Mouse (Mus musculus) lung, embryonic 16.5 days (tissue): Measurements from ENCODE around the gene Nedd4. TPM values are rescaled to one million over a fixed set of nuclear protein-coding genes. Genes with fewer than 3 reads are reported as not detected.

ENCODE experiments used
- ATAC-seq: fragments of 200-750 bp; cut with Nextera tagmentation; 2 replicates; pipeline ENCODE4 v1.8.0; 2017; ENCODE audit warnings: low read depth, mild to moderate bottlenecking, moderate library complexity
- H3K27ac ChIP-seq: fragments of 300-500 bp; sonication (generic); 2 replicates; pipeline ENCODE4 v1.5.1; 2014; ENCODE audit warnings: mild to moderate bottlenecking, control low read depth, low read length
- H3K27me3 ChIP-seq: fragments of 300-500 bp; sonication (generic); 2 replicates; pipeline ENCODE4 v1.6.1; 2014; ENCODE audit warnings: low read depth, low read length, mixed read lengths; ENCODE audit not compliant: control insufficient read depth, insufficient read depth
- H3K36me3 ChIP-seq: fragments of 300-500 bp; sonication (generic); 2 replicates; pipeline ENCODE4 v1.6.1; 2014; ENCODE audit warnings: low read length; ENCODE audit not compliant: control insufficient read depth, insufficient read depth
- H3K4me1 ChIP-seq: fragments of 300-500 bp; sonication (generic); replicated peaks from 2 replicates; pipeline ENCODE4 v1.6.1; 2014; ENCODE audit warnings: low read length, mixed read lengths; ENCODE audit not compliant: control insufficient read depth, insufficient read depth
- H3K4me2 ChIP-seq: fragments of 300-500 bp; sonication (generic); 2 replicates; pipeline ENCODE4 v1.6.1; 2014; ENCODE audit warnings: low read depth, low read length, control low read depth
- H3K4me3 ChIP-seq: fragments of 300-500 bp; sonication (generic); 2 replicates; pipeline ENCODE4 v1.5.1; 2014; ENCODE audit warnings: mild to moderate bottlenecking, low read length, control low read depth
- H3K9ac ChIP-seq: fragments of 300-500 bp; sonication (generic); 2 replicates; pipeline ENCODE4 v1.6.1; 2014; ENCODE audit warnings: low read length, control low read depth
- H3K9me3 ChIP-seq: fragments of 300-500 bp; sonication (generic); 2 replicates; pipeline ENCODE4 v1.6.1; 2016; ENCODE audit warnings: low read length; ENCODE audit not compliant: control insufficient read depth
- WGBS: fragments of 180-500 bp; shearing (Covaris S2); extraction: QIAGEN DNeasy Blood & Tissue Kit; methylation state at CpG from one replicate; pipeline ENCODE4 v1.1.7; 2014; 5-methylcytosine and 5-hydroxymethylcytosine counted together
- polyA plus RNA-seq: library from polyadenylated mRNA; unstranded; fragments of >200 nt; fragmentation: Nextera tagmentation; extraction: Ambion mirVana; gene quantifications from 2 replicates; pipeline ENCODE4 v1.2.1, GENCODE M21; 2015

The Nedd4 gene
- polyA plus RNA-seq = 644 and 678 TPM in 2 replicates

DNA sequence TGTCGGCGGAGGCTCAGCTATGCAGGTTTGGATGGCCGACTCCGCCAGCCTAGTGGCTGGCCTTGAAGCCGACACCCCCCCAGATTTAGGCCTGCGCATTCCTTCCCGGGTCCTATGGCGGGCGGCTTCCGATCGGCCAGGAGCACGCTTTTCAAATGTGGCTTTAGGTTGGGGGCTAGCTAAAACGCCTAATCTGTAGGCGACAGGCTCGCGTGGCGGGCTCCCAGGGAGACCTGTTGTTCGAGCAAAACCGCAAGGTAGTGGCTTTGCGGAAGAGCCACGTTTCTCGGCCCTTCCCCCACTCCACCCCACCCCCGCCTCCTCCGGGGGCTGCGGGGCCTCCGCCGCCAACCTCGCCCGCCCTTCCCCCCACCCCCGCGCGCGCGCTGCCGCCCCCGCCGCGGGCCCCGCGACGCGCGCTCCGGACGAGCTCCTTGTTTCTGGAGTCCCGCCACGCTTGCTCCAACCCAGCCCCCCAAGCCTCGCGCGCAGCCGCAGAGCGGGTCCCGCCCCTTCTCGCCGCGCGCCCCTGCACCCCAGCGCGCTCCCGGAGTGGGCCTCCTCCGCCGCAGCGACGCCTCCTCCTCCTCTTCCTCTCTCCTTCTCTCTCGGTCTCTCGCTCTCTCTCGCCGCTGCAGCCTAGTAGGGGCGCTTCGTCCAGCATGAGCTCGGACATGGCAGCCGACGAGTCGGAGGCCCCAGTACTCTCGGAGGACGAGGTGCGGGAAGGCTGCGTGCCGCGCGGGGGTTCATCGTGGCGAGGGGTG, at the start of gene Nedd4:
Gene Nedd4 (plus strand): TSS at position 452 of the 767 bp plus-strand sequence.
- peak within 1 kb of the TSS; percentile 100 for H3K9ac ChIP-seq
- H3K4me3 ChIP-seq = peak within 1 kb of the TSS; percentile 93
- no peaks in the 10 kb centered on the region for H3K9me3 ChIP-seq
- peak within 1 kb of the TSS; percentile 77 for H3K4me2 ChIP-seq
- H3K4me1 ChIP-seq = peaks cover 30% of the 10 kb centered on the region
- peak; percentile 91 for ATAC-seq
- WGBS = under 1% methylated on average over 61 of the region's 83 CpGs
- H3K36me3 ChIP-seq = peaks cover 8% of the 10 kb centered on the region
- peak within 1 kb of the TSS; percentile 100 for H3K27ac ChIP-seq
- H3K27me3 ChIP-seq = no peaks in the 10 kb centered on the region

GRCm38 (mm10) chr9:72613884-72614283, 48.3 kb upstream of the Nedd4 start:
- H3K27me3 ChIP-seq = no peaks in the 10 kb centered on the region
- H3K27ac ChIP-seq = no peak overlapping the region
- ATAC-seq = no peak
- H3K4me3 ChIP-seq = no peak overlapping the region
- no peaks in the 10 kb centered on the region for H3K9me3 ChIP-seq
- H3K36me3 ChIP-seq = peaks cover 23% of the 10 kb centered on the region
- H3K4me1 ChIP-seq = peaks cover 4% of the 10 kb centered on the region
- H3K9ac ChIP-seq = no peak overlapping the region
- no peak overlapping the region for H3K4me2 ChIP-seq
- WGBS = 65% methylated on average over 2 of the region's 2 CpGs

DNA sequence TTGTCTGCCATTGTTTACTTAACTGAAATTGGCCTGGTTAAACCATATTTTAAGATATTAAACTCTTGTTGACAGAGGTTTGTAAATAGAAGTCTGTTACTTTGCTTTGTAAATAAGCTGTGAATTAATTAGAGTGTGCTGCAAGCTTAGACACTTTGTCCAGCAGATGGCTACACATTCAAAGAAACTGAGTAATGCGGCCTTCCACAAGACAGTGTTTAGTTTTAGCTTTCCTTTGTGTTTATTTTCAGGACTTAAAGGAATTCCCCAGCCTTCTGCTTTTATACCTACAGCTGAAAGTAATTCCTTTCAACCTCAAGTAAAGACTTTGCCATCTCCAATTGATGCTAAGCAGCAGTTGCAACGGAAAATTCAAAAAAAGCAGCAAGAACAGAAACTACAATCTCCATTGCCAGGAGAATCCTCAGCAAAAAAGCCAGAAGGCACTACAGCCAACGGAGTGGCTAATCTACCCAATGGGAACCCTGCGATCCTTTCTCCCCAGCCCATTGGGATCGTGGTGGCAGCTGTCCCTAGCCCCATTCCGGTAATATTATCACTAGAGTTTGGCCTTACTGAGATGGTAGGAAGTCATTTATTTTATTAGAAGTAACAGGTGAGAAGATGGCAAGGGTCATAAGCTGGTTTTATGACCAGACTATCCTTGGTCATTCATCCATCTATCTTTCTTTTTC, 47.2 kb upstream of the Nedd4 start:
- Histone ChIP-seq H3K4me3 (no peak overlapping the region), H3K36me3 (peaks cover 28% of the 10 kb centered on the region), H3K4me1 (peaks cover 4% of the 10 kb centered on the region), H3K4me2 (no peak overlapping the region), H3K27ac (peak overlapping the region; percentile 22; the same call in 1 of the 2 replicates), H3K27me3 (no peaks in the 10 kb centered on the region), H3K9ac (no peak overlapping the region), H3K9me3 (no peaks in the 10 kb centered on the region)
- ATAC-seq = no peak
- 68% methylated on average over 6 of the region's 6 CpGs for WGBS

- WGBS = 79% methylated on average over 3 of the region's 3 CpGs
These were observed 44.1 kb upstream of the Nedd4 start for GRCm38 (mm10) chr9:72618037-72618436.

DNA sequence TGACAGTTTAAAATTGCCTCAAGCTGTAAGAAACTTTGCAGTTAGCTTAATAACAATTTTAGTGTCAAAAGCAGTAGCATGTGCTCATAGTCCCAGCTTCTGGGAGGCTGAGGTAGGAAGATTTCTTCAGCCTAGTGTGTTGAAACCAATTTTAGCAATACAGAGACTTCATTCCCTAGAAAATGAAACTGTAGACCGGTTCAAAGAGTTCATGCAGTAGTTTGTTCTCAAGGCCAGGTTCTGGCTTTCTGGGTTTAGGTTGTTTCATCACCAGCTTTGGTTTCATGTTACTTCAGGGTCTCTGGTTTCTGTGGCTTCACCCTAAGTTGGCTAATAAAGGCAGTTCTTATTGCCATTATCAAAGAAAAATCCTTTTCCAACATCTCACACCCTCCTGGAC, 38.5 kb upstream of the Nedd4 start:
- no peak overlapping the region for H3K9ac ChIP-seq
- H3K27me3 ChIP-seq = no peaks in the 10 kb centered on the region
- H3K4me1 ChIP-seq = peaks cover 7% of the 10 kb centered on the region
- H3K36me3 ChIP-seq = peaks cover 7% of the 10 kb centered on the region; the same call in 1 of the 2 replicates
- 96% methylated on average over 1 of the region's 1 CpGs for WGBS
- ATAC-seq = no peak
- no peaks in the 10 kb centered on the region for H3K9me3 ChIP-seq
- H3K4me2 ChIP-seq = no peak overlapping the region
- H3K4me3 ChIP-seq = no peak overlapping the region
- no peak overlapping the region for H3K27ac ChIP-seq

More at GRCm38 (mm10) chr9:72618037-72618436, 44.1 kb upstream of the Nedd4 start:
- no peak overlapping the region for H3K27ac ChIP-seq
- H3K9me3 ChIP-seq = no peaks in the 10 kb centered on the region
- peaks cover 25% of the 10 kb centered on the region; the same call in 1 of the 2 replicates for H3K36me3 ChIP-seq
- ATAC-seq = no peak
- peaks cover 4% of the 10 kb centered on the region for H3K4me1 ChIP-seq
- no peaks in the 10 kb centered on the region for H3K27me3 ChIP-seq
- no peak overlapping the region for H3K4me2 ChIP-seq
- H3K4me3 ChIP-seq = no peak overlapping the region
- H3K9ac ChIP-seq = no peak overlapping the region

DNA sequence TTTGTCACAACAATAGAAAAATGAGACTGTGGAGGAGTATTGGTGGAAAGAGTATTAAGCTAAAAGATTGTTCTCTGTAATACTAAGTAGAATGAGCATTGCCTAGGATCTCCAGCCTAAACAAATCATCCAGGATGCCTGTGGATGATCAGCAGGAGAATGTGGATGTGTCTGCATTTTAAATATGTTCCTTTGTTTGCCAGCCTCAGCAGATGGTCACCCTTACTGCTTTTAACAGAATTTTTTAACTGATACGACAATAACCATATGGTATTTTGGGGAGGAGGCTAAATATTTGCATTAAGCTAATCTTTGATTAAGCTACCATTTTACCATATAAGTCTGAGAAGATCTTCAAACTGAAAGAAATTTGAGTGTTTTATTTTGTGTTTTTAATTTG, 34.5 kb upstream of the Nedd4 start:
- no peaks in the 10 kb centered on the region for H3K36me3 ChIP-seq
- no peak for ATAC-seq
- H3K4me2 ChIP-seq = no peak overlapping the region
- no peaks in the 10 kb centered on the region for H3K27me3 ChIP-seq
- peaks cover 11% of the 10 kb centered on the region for H3K4me1 ChIP-seq
- no peak overlapping the region for H3K27ac ChIP-seq
- H3K9me3 ChIP-seq = no peaks in the 10 kb centered on the region
- H3K9ac ChIP-seq = no peak overlapping the region
- WGBS = 53% methylated on average over 1 of the region's 1 CpGs
- H3K4me3 ChIP-seq = no peak overlapping the region

- Histone ChIP-seq H3K4me2 (no peak overlapping the region), H3K9me3 (no peaks in the 10 kb centered on the region), H3K27ac (0 out of 2 replicates have a peak overlapping the region, but pooled peaks have one; percentile 11), H3K4me1 (peaks cover 11% of the 10 kb centered on the region), H3K4me3 (no peak overlapping the region), H3K27me3 (no peaks in the 10 kb centered on the region), H3K9ac (no peak overlapping the region), H3K36me3 (no peaks in the 10 kb centered on the region)
- WGBS = 5% methylated on average over 2 of the region's 2 CpGs
- ATAC-seq = peak; percentile 93
These were observed 33.6 kb upstream of the Nedd4 start for GRCm38 (mm10) chr9:72628591-72628990.

DNA sequence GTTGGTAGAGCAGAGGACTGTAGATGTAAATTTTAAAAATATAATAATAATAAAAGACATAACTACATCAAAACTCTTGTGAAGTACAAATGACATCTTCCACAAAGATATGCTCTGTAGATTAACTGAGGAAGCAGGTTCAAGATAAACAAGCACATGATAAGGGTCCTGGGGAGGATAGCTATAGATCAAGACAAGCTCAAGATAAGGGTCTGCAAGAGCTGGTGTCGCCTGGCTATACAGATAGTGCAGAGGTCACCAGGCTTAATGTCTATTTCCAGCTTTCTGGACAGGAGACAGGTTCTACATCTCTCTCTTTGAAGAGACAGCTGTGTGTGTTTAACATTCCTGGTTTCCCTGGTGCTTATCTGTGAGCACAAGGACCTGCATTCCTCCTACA, 29.9 kb upstream of the Nedd4 start:
- H3K36me3 ChIP-seq = no peaks in the 10 kb centered on the region
- peaks cover 11% of the 10 kb centered on the region for H3K4me1 ChIP-seq
- no peak overlapping the region for H3K4me3 ChIP-seq
- 4% methylated on average over 1 of the region's 1 CpGs for WGBS
- no peak overlapping the region for H3K27ac ChIP-seq
- H3K4me2 ChIP-seq = no peak overlapping the region
- H3K27me3 ChIP-seq = no peaks in the 10 kb centered on the region
- no peak overlapping the region for H3K9ac ChIP-seq
- no peak for ATAC-seq
- H3K9me3 ChIP-seq = no peaks in the 10 kb centered on the region

DNA sequence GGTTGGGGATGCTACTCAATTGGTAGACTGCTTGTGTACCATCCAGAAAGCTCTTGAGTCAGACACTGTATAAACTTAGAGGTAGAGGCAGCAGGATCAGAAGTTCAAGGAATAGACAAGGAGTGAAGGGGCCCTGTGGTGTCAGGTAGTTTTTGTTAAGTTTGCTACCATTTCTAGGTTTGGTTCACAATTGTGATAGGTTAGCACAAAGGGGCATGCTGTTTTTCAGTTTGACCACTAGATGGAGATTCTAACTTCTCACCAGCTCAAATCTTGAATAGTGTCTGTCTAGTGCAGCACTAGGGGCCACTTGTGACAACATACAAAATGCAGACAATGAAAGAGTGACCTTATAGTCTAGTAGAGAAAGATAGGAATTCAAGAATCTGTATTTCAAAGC, 27.0 kb upstream of the Nedd4 start:
- H3K27ac ChIP-seq = no peak overlapping the region
- no peak overlapping the region for H3K4me2 ChIP-seq
- peaks cover 9% of the 10 kb centered on the region for H3K4me1 ChIP-seq
- no peak overlapping the region for H3K9ac ChIP-seq
- no peak overlapping the region for H3K4me3 ChIP-seq
- no peaks in the 10 kb centered on the region for H3K36me3 ChIP-seq
- ATAC-seq = no peak
- no peaks in the 10 kb centered on the region for H3K27me3 ChIP-seq
- H3K9me3 ChIP-seq = no peaks in the 10 kb centered on the region
